In the genomic region with DNA sequence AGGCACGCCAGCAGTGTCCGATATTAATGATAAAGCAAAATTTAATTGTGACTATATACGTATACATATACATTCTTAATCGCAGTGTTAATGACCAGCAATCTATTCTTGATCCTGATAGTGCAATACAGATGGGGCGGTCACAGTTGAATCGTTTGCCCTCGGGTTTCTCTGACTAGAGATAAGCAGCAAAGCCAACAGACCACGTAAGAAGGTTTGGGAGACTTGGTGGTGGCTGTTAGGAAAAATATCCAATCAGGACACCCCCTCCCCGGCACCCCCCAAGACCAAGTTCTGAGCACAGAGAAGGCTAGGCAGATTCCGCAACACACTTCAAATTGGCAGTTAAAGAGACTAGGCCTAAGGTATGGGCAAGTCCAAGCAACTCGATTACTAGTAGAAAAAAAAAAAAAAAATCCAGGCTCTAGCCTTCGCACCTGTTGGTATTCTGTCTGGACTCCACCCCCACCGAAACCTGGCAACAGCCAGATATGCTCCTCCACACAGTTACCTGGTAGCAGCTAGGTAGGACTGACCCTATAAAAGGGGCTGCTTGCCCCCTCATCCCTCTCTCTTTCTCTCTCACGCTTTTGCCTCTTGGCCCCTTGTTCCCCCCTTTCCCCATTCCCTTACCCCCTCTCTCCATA, we compare ENCODE assay signal across 8 mouse cellular contexts. TPM values are rescaled to one million over a fixed set of nuclear protein-coding genes. Genes with fewer than 3 reads are reported as not detected.
A peak's percentile ranks its signal among the peaks of the same experiment; 100 is the strongest.
DNase-seq lines count a peak whose midpoint lies in the region; ATAC-seq and TF ChIP-seq lines count a peak whose summit lies in the region.

No protein-coding gene starts in this region.

- ATAC-seq in liver, embryonic 12.5 days: peak; percentile 43

- WGBS in thymus, adult 2 months: 23% methylated on average over 14 of the region's 14 CpGs
- 19% methylated on average over 14 of the region's 14 CpGs for WGBS in liver, embryonic 12.5 days (ENCODE audit: insufficient replicate concordance)

- TF ChIP-seq POLR2A in thymus, adult 2 months (IDR thresholded peaks at IDR 0.05; ENCODE audit: control insufficient read depth, extremely low read depth, insufficient read depth, low read length, poor library complexity): no peak

- TF ChIP-seq CTCF in gastrocnemius, adult 2 months (IDR thresholded peaks at IDR 0.05): no peak
- no peak for TF ChIP-seq CTCF in thymus, adult 2 months (IDR thresholded peaks at IDR 0.05; ENCODE audit: borderline replicate concordance, control insufficient read depth, extremely low read depth, insufficient read depth, low read length, poor library complexity)

- peak overlapping the region; percentile 87 for H3K4me2 ChIP-seq in liver, embryonic 12.5 days

- peaks cover 7% of the 10 kb centered on the region; the same call in 1 of the 2 replicates for H3K9me3 ChIP-seq in liver, embryonic 12.5 days (replicated peaks)

- H3K27ac ChIP-seq in gastrocnemius, adult 2 months: peak overlapping the region; percentile 99
- peak overlapping the region; percentile 79; the same call in 1 of the 2 replicates for H3K27ac ChIP-seq in thymus, adult 2 months (ENCODE audit: control insufficient read depth, insufficient read depth, low read length)
- H3K27ac ChIP-seq in liver, embryonic 12.5 days: peak overlapping the region; percentile 96

- DNase-seq in gastrocnemius, adult 2 months: no peak
- DNase-seq in gastrocnemius, adult 8-10 months (ENCODE audit: low spot score in 2 of 2): no peak
- DNase-seq in thymus, adult 2 months: no peak
- no peak for DNase-seq in thymus, adult 18-20 months
- DNase-seq in yolk sac, embryonic 10.5 days (ENCODE audit: low spot score): peak; percentile 22
- DNase-seq in thymus, postnatal 14 days: no peak
- DNase-seq in adipocyte (ENCODE audit: low spot score): no peak

- H3K9ac ChIP-seq in liver, embryonic 12.5 days: peak overlapping the region; percentile 87

- H3K4me3 ChIP-seq in gastrocnemius, adult 2 months: peak overlapping the region; percentile 74
- H3K4me3 ChIP-seq in thymus, adult 2 months (ENCODE audit: control insufficient read depth, insufficient read depth, low read length): peak overlapping the region; percentile 86
- peak overlapping the region; percentile 88 for H3K4me3 ChIP-seq in liver, embryonic 12.5 days

- no peaks in the 10 kb centered on the region for H3K27me3 ChIP-seq in thymus, adult 2 months (ENCODE audit: control insufficient read depth, insufficient read depth, low read length)
- H3K27me3 ChIP-seq in liver, embryonic 12.5 days (replicated peaks): no peaks in the 10 kb centered on the region

- intact Hi-C loops in gastrocnemius, adult 2 months (cut with DNase I): no loop called here

- H3K4me1 ChIP-seq in thymus, adult 2 months (replicated peaks; ENCODE audit: control insufficient read depth, insufficient read depth, low read length): peaks cover 14% of the 10 kb centered on the region
- peaks cover 37% of the 10 kb centered on the region for H3K4me1 ChIP-seq in liver, embryonic 12.5 days

- H3K36me3 ChIP-seq in thymus, adult 2 months (ENCODE audit: control insufficient read depth, insufficient read depth, low read length): peaks cover 12% of the 10 kb centered on the region
- peaks cover 30% of the 10 kb centered on the region for H3K36me3 ChIP-seq in liver, embryonic 12.5 days

RNA-seq across cellular contexts. Expression of a gene that starts 0.7 kb away (rescaled TPM):
- 10 to 100 TPM; 16.0 to 19.1 TPM for total RNA-seq in gastrocnemius, adult 2 months (2021)
- total RNA-seq in gastrocnemius, adult 8-10 months (2022): 10 to 100 TPM; 11.0 to 15.8 (median 14.4) TPM
- 49.7 and 56.2 TPM in 2 replicates for polyA plus RNA-seq in thymus, adult 2 months (2012; rRNA removed)
- 33.8 and 35.2 TPM in 2 replicates for polyA plus RNA-seq in liver, embryonic 12.5 days (2016; fragmentation: Nextera tagmentation; extraction: Ambion mirVana)

RNA-seq across cellular contexts. Expression of a gene that starts 8.4 kb away (rescaled TPM):
- total RNA-seq in gastrocnemius, adult 2 months (2021): not detected
- not detected for total RNA-seq in gastrocnemius, adult 8-10 months (2022)
- polyA plus RNA-seq in thymus, adult 2 months (2012; rRNA removed): 1.1 and 1.2 TPM in 2 replicates
- 0.96 and 1.1 TPM in 2 replicates for polyA plus RNA-seq in liver, embryonic 12.5 days (2016; fragmentation: Nextera tagmentation; extraction: Ambion mirVana)

RNA-seq across cellular contexts. Expression of a gene that starts 31.0 kb away (rescaled TPM):
- not detected for total RNA-seq in gastrocnemius, adult 2 months (2021)
- not detected for total RNA-seq in gastrocnemius, adult 8-10 months (2022)
- 0.75 and 0.96 TPM in 2 replicates for polyA plus RNA-seq in thymus, adult 2 months (2012; rRNA removed)
- 0.06 and 0.14 TPM in 2 replicates for polyA plus RNA-seq in liver, embryonic 12.5 days (2016; fragmentation: Nextera tagmentation; extraction: Ambion mirVana)

RNA-seq across cellular contexts. Expression of a gene that starts 31.1 kb away (rescaled TPM):
- total RNA-seq in gastrocnemius, adult 2 months (2021): 10 to 100 TPM; 69.0 to 75.6 TPM
- 10 to 100 TPM; 76.1 to 81.4 (median 79.4) TPM for total RNA-seq in gastrocnemius, adult 8-10 months (2022)
- polyA plus RNA-seq in thymus, adult 2 months (2012; rRNA removed): 410 and 472 TPM in 2 replicates
- 120 and 124 TPM in 2 replicates for polyA plus RNA-seq in liver, embryonic 12.5 days (2016; fragmentation: Nextera tagmentation; extraction: Ambion mirVana)

RNA-seq across cellular contexts. Expression of a gene that starts 44.9 kb away (rescaled TPM):
- 10 to 100 TPM; 34.9 to 36.2 TPM for total RNA-seq in gastrocnemius, adult 2 months (2021)
- 10 to 100 TPM; 38.2 to 45.6 (median 39.4) TPM for total RNA-seq in gastrocnemius, adult 8-10 months (2022)
- 58.9 and 63.9 TPM in 2 replicates for polyA plus RNA-seq in thymus, adult 2 months (2012; rRNA removed)
- polyA plus RNA-seq in liver, embryonic 12.5 days (2016; fragmentation: Nextera tagmentation; extraction: Ambion mirVana): 16.5 and 19.1 TPM in 2 replicates
